Mouse (Mus musculus): ENCODE measurements at regions not wholly inside any gene's neighbourhood (a gene's known extent, or its start where the extent isn't known, plus 50 kb on each side); places are given as distances from the start of the nearest gene placed in this dataset.

DNA sequence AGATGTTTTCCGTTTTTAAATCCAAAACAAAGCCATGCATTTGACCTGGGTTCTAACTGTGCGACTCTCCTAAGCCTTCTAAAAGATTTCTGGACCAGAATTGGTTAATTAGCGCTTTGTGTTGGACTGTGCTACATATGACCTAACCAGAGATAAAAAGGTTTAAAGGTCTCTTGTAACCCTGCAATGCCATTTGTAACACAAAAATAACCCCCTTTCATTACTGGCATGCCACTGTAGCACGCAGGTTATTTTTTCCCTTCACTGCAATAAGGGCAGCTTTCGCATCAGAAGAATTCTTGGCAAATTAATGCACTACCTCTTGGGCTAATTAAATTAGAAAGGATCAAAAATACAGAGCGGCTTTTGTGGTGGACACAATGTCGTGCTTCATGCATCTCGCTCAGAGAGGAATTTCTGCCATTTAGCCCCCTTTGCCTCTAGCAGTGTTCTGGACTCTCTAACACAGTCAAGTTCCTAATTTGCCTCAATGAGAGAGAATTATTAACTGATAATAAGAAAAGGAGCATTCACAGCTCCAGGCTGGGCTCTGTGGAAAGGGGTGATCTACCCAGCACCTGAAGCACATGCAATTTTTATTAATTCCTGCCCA lies 239.5 kb upstream of the Zeb2 start:
- no peak for DNase-seq (ENCODE audit: low spot score)

DNA sequence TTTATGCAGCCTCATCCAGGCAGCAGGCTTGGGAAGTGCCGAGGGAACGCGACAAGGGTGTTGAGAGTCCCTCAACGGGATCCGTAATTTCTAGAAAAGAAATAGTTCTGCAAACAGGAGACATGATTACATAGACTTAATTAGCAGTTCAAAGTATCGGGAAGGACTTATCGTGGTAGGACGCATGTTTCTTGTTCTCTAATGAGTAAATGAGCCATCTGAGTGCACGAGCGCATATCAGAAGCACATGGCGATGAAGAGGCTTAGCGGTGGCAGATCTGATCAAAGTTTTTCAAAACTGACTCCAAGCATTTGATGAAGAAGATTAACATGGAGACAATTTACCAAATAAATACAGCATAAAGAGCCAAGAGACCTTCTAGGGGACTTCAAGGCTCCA lies 238.8 kb upstream of the Zeb2 start:
- no peak for DNase-seq (ENCODE audit: low spot score)

DNA sequence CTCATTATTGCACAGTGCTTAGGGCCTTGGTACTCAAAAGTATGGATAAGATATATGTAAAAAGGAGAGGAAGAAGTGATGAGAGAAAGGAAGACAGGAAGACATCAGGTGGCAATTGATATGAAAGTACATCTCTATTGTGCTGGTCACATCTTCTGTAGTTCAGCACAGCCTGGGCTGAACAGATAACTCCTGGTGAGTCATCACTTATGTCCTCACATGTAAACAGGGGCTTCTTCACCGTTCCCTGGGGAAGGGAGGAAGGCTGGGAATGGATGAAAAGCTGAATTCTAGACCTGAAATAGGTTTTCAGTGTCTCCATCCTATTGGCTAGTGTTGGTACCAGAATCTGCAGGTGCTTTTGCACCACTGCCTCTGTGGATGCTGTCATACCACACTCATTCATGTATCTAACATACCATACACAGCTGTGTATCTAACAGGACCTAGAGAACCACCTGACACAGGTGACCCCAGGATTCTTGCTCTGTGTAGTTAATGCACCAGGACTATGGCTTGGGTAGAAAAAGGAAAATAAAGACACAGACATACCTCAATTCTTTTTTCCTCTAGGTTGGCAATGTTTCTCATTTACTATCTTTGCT lies 234.4 kb upstream of the Zeb2 start:
- DNase-seq (ENCODE audit: low spot score) = no peak

DNA sequence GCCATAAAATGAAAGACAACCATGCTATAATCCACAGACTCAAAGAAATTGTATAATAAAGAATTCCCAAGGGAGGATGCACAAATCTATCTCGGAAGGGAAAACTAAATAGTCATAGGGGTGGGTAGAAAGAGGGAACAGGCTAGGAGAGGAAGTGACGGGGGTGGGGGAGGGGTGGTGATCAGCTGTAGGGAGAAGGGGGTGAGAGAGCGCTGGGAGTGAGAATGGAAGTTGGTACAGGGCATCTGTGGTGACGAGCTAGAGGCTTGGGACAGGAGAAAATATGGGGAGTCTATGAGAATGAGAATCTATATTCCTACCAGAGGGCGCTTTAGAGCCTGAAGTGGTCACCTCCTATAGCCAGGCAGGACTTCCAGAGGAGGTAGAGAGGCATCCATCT lies 229.2 kb upstream of the Zeb2 start:
- DNase-seq (ENCODE audit: low spot score) = no peak

DNA sequence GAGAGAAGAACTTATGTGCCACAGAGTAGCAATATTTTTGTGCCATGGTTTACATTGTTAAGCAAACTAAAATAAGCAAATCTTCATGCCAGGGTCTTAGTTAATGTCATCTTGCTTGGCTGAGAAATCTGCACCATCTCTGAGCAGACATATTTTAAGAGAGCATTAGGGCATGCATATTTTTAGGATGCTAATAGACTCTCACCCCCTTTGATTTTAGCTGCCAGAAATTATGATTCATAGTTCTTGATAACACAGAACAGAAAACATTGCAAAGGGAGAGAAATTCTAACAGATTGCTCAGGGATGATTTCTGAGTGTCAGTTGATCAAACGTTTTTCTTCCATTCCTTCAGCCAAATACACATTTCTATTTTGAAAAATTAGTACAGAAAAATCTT lies 222.7 kb upstream of the Zeb2 start:
- no peak for DNase-seq (ENCODE audit: low spot score)

DNA sequence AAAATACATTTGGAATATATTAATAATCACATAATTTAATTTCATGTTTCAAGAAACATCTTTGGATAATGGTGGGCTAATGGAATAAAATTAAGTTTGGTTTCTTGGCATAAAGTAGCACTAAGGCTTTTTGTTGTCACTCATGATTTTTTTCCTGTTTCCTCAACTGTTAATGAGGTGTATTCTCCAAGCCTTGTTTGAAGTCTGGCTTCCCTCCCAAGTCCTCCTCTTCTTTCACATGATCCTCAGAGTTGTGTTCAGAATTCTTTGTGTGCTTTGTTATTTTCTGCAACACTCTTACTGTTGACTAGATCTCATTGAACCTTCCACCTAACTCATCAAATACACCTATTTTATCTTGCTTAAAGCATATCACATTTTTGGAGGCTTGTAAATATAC lies 221.6 kb upstream of the Zeb2 start:
- no peak for DNase-seq (ENCODE audit: low spot score)

DNA sequence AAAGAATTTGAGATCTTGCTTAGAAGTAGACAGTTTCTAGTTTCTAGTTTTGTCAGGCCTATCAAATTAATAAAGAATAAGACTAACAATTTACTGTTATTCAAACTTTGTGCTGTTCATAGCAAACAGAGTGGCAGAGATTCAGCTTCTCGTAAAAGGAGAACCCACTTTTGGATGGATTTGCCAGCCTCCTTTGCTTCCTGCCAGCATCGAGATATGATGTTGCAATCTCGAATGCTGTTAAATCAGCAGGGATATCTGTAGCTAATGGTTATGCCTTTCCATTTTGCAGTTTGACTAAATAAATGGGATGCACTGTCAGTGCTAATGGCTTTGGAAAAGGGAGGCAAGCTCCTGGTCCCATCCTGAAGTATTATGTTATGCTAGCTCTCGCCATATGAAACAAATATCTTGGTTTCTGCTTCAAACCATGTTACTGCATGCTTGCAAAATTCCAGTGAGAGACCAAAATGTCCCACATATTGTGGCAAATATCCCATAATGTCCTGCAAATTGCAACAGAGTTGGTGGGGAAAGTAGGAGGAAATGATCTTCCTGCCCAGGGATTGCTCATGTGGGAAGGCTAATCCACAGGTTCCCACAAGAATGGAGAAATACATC lies 199.9 kb upstream of the Zeb2 start:
- DNase-seq (ENCODE audit: low spot score) = no peak

DNA sequence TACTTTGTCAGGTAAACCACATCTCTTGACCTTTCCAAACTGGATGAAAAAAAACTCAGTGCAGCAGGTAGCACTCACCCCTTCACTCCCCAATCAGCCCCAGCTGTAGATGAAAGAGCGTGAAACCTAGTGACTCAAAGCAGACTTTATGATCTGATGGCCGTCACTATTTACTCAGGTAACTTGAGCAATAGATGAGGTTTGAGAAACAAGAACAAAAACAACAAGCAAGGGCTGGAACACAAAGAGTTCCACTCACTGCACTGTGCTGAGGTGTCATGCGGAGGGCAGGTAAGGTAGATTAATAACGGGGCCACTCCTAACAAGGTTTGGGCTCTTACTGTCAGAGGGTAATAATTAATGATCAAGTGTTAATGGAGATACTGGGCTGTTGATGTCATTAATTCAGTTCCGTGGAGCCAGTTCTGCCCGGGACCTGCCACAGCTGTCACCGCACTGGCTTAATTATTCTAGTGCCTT lies 170.4 kb upstream of the Zeb2 start:
- no peak for DNase-seq (ENCODE audit: low spot score)

DNA sequence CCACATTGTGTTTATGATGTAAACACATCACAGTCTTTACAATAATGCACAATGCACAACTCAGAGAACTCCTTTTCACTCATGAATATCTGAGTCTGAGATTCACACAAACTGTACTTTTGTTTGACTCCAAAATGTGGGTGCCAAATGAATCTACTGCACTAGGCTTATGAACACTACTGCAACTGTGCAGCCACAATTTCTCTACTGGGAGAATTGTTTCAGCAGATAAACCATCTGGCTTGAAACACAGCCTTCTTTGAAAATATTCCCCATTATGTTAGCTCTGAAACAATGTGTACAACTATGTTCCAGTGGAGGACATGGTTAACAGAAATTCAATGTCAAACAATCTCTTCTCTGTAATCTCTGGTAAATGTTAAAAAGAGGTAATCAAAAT lies 166.6 kb upstream of the Zeb2 start:
- no peak for DNase-seq (ENCODE audit: low spot score)

DNA sequence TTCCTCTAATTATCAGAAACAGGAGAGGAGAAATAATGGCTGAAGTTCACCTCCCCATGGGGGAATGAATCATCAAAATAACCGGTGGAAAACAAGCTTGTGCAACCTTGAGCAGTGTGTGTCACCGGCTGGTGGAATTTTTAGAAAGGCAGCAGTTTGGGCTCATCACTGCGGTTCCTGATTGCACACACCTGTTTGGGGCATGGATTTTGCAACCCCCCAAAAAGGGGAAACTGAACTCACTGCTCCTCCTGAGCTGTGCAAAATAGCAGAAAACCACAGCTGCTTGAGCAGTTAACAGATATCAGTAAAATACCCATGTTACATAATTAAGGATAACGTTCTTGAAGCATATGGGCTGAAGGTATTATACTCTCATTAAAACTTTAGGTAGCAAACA lies 162.3 kb upstream of the Zeb2 start:
- DNase-seq (ENCODE audit: low spot score) = no peak

DNA sequence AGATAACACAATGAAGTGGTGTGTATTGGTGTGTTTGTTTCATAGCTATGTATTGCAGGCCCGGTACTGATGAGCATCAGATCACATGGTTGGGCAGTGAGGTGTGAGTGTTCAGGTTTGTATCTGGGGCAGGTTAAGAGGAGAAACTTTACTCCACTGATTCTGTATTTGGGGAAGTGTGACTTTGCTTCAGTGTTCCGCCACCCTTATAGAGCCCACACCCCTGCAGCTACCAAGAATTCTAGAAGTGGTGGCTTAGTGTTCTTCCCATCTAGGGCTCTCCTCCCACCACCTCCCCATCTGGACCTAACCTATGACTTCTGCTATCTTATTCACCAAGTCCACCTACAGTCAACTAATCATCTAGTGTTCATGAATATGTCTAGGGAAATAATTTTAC lies 160.4 kb upstream of the Zeb2 start:
- no peak for DNase-seq (ENCODE audit: low spot score)

DNA sequence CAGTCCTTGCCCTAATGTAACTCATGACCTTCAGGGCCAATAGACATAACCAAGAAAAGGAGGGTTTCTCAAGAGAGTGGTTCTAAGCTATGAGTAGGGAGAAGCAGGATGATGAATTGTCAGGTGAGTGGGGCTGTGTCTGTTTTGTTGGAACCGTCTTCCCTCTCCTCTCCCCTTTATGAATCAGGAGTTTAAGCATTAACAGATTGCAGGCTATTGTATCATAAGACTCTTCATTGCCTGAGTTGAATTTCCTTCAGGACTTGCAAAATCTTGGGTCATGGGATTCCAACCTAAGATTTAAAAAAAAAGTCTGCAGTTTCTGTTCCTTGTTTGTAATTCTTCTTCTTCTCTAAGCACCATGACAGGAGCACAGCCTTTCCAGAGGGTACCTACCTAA lies 159.5 kb upstream of the Zeb2 start:
- no peak for DNase-seq (ENCODE audit: low spot score)

DNA sequence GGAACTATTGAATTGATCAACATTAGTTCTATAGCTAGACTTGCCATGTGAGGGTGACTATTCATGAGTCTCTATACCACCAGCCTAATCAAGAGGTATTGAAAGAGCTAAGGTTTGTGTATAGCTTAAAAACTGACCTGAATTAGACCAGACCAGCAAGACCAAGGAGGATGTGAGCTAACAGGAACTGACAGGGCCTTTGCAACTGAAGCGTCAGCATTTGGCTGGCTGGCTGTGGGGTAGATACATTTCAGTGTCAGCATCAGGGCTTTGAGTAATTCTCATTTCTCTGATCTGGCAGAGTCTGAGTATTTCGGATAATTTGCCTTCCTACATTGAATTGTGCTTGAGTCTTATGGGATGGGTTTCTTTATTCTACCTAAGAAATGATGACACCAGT lies 152.8 kb upstream of the Zeb2 start:
- DNase-seq (ENCODE audit: low spot score) = no peak

DNA sequence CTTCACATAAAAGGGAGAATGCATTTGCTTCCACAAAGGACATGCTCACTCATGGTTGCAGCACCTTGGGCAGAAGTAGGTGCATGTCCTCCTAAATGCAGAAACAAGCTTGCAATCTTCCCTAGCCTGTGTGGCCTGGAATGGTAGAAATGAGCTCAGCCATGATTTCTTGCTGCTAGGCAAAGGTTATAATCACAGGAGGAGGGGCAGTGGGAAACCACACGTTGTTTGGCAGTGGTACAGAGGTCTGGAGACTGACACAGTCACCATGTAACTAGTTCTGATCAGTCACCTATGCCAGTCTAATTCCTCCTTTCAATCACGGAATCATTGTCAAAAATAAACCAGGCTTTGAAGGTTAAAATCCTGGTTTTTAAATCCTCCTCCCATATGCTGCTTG lies 148.6 kb upstream of the Zeb2 start:
- DNase-seq (ENCODE audit: low spot score) = no peak

DNA sequence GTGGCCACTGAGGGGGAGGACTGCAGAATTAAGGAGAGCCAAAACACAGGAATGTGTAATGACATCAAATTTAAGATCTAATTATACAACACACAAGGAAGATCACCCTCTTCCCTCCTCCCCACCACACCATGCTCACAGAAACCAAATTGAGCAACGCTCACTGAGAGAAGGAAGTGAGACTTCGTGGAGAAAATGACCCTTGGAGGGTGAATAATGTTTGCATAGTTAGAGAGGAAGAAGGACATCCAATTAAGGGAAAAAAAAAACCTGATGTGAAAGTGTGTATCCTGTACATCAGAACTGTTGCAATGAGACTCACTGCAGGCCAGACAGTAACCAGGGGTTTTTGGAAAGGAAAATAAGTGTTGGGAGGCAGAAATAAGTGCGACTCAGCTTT lies 144.8 kb upstream of the Zeb2 start:
- DNase-seq (ENCODE audit: low spot score) = no peak

DNA sequence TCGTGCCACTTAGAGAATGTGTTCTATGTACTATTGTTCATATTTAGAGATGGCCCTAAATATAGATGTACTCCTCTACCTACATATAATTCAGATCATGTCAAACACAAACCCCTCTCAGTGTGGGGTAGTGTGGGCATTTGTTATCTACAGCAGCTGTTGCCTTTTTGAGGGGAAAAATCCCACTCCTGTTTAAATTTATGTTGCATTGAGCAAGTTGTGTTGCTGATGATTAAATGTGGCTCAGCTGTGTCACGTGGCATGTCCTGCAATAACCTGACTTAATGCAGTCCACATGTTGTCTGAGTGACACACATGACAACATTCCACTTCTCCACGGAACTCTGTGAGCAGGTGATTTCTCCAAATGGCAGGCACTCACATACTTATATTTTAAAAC lies 141.7 kb upstream of the Zeb2 start:
- DNase-seq (ENCODE audit: low spot score) = no peak

DNA sequence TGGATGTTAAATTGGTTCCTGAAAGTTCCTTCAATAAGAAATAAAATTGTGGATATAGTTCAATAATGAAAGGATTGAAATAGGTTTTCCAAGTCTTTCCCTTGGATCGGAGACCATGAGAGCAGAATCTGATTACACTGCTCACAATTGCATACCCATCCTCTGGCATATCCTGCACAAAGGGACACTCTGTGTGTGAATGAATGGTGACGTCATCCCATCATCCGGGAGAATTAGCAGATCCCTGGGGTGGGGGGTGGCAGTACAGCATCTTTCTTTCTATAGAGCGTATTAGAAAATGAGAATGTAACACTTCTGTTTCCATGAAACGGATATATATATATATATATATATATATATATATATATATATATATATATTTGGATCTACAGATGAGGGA lies 139.2 kb upstream of the Zeb2 start:
- no peak for DNase-seq (ENCODE audit: low spot score)

DNA sequence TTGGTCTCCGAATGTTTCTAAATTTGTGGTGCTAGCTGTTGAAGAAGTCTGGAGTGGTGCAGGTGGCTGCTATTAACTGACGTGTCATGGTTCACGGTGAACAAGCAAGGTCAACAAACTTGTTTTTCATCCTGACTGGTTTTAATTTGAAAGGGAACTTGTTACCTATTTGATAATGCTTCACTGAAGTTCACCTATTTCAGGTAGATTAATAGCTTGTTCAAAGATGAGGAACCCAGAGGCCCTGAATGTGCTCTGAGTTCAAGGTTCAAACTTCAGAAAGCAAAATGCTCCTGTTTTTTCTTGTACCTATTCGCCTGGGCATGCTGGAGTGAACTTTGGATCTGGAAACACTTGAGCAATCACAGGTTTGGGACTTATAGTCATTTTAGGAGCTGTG lies 136.7 kb upstream of the Zeb2 start:
- no peak for DNase-seq (ENCODE audit: low spot score)

DNA sequence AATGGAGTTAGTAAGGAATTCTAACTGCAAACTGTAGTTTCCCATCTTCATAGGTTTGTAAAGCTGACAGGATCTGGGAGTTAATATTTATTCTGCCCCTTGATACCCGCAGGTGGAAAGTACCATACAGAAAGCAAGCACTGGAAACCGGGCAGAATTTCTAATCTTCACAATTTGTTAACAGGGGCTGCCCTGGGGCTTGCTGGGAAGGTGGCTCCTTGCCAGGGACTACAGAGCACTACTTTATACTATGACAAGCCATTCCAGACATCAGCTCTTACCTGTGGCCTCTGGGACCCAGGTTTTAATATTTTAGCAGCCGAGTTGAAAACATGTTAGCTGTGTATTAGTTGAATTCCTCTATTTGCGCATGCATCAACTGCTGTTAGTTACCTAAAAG lies 135.1 kb upstream of the Zeb2 start:
- no peak for DNase-seq (ENCODE audit: low spot score)

DNA sequence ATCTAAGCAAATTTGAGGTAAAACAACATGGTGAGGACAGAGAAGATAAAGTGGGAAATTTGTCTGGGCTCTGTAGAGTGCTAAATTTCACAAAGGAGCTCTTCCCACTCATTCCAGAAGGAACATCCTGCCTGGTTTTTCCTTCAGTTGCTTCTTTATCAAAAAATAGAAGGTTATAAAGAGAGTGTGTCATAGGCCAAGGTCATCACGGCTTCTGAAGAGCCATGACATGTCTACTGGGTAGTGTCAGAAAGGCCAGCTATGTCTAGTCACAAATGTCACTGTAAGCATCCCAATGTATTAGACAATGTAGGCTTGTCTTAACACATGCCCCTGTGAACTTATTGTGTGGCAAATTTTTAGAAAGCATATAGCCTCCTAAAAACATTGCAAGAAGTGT lies 132.5 kb upstream of the Zeb2 start:
- no peak for DNase-seq (ENCODE audit: low spot score)

DNA sequence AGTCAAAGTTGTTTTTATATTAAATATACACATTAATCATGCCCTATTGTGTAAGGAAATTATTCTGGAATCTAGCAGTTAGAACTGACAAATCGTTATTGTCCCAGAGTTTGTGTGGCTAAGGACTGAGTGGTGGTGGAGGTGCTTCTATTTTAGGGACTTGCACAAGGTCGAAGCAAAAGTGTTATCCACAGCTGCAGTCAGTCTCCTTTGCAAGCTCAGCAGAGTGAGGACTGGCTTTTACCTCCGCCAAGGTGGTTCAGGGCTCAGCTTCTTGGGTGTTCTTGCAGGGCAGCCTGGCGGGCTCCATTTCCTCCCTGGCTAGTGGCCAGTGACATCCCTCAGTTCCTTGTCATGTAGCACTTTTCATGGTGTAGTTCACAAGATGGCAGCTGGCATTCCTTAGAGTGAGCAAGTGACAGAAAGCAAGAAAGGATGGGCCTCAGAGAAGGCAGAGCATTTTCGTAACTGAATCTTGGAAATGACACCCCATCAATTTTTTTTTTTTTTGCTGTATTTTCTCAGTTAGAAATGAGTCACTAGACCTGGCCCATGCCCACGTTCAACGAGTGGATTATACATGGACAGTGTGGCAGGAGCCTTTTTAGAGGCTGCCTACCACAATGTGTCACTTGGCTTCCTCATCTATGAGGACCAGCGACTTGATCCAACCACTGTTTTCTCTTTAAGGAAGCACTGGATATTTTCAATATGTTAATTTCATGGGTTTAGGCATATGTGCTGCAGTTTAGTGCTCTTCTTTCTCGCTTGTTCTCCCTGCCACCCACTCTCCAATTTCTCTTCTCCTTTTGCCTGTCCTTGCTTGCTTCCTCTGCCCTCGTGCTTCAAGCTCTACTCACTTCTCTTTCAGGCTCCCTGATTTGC lies 129.1 kb upstream of the Zeb2 start:
- DNase-seq (ENCODE audit: low spot score) = no peak

DNA sequence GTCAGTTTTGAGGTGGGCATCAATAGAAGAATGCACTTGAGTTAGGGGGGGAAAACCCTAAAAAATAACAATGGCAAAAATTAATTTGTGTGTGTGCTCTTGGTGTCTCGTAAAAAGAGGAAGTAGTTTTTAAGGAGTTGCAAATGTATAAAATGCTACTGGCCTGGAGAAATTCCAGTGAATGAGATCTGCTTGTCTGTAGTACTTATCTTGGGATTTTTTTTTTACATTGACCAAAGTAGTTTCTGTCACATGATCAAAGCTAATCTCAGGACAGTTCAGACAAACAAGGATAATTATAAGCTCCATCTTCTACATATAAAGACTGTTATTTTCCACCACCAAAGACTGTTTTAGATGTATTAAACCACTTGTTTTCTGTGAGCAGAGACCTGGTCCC lies 128.3 kb upstream of the Zeb2 start:
- no peak for DNase-seq (ENCODE audit: low spot score)

DNA sequence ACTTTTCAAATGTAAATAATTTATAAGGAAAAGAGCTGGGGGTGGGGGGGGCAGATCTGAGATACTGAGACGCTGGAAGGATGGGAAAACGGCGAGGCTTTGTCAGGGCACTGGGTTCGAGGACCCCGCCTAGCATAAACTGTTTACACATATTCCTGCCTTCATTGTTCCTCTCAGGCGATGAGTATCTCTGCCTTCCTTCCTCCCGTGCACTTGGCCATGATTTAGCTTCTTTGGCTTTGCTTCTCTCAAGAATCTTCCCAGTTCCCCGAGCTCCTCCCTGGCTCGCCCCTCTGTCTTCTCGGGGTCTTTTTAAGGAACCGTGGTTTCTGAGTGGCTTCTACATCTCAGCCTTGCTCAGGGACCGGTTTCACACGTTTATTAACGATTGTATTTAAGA lies 127.3 kb upstream of the Zeb2 start:
- DNase-seq (ENCODE audit: low spot score) = no peak
